Mouse (Mus musculus): ENCODE results near the gene Camkk2. TPM values are rescaled to one million over a fixed set of nuclear protein-coding genes. Genes with fewer than 3 reads are reported as not detected.

Gene Camkk2
- polyA plus RNA-seq, 1 experiment from 2014 or later = 73.4 TPM

DNA sequence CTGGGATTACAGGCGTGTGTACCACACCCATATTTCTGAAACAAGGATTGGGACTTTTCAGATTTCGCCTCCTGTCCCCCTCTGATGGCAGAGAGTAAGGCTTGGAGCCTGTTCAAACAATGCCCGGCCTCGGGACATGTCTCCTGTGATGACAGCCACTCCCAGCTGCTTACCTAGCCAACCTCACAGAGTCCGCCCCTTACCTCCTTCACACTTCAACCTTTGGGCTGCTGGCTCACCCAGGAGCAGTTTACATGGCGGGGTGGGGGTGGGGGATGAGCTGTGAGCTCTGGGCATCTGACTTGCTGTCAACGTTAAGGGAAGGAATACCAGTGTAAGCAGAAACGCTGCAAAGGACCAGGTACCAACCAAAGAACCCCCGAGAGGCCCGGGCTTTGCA lies 48.4 kb downstream of the Camkk2 start:
- H3K36me3 ChIP-seq = peaks cover 6% of the 10 kb centered on the region; the same call in 1 of the 2 replicates
- 88% methylated on average over 10 of the region's 10 CpGs for WGBS
- H3K4me3 ChIP-seq = no peak overlapping the region
- no peaks in the 10 kb centered on the region for H3K27me3 ChIP-seq
- H3K4me1 ChIP-seq (replicated peaks) = no peaks in the 10 kb centered on the region; the same call in none of the 2 replicates
- H3K9me3 ChIP-seq = no peaks in the 10 kb centered on the region
- H3K9ac ChIP-seq = no peak overlapping the region
- ATAC-seq (ENCODE audit: low FRiP score, low read depth) = no peak
- no peak overlapping the region for H3K4me2 ChIP-seq
- H3K27ac ChIP-seq (replicated peaks) = no peak overlapping the region

DNA sequence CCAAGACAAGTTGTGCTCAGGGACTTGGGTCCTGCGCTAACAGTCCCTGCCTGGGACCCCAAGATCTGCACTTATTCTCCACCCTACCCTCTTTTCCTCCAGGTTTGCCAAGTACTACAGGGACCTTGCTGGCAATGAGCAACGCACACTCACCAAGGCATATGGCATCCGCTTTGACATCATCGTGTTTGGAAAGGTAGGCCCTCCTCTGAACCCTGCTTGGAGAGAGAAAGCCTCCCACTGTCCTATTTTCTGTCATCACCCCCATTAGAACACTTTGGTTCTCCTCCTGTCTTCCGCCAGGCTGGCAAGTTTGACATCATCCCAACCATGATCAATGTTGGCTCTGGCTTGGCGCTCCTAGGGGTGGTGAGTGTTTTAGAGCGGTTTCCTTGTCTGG lies 52.1 kb downstream of the Camkk2 start:
- Histone ChIP-seq H3K36me3 (peaks cover 6% of the 10 kb centered on the region; the same call in 1 of the 2 replicates), H3K4me3 (no peak overlapping the region), H3K9ac (no peak overlapping the region), H3K27me3 (no peaks in the 10 kb centered on the region), H3K4me2 (no peak overlapping the region), H3K9me3 (no peaks in the 10 kb centered on the region), H3K27ac (replicated peaks) (no peak overlapping the region), H3K4me1 (replicated peaks) (no peaks in the 10 kb centered on the region; the same call in none of the 2 replicates)
- ATAC-seq (ENCODE audit: low FRiP score, low read depth) = no peak
- 94% methylated on average over 7 of the region's 7 CpGs for WGBS

DNA sequence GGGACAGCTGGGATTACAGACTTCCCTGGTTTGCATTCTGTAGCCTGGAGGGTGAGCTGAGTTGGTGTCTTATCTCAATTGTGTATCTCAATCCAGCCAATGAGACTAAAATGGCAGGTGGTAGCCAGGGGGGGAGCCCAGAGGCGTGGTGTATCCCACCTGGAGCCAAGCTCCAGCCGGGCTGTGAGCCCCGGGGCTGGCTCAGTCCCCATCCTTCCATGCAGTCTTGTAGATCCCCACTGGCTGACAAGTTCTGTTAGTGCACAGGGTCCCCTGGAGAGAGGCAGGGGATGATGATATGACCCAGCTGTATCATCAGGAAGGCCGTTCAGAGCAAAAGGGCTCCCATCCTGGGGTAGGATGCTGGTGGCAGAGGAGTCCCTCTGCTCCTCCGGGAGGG lies 52.6 kb downstream of the Camkk2 start:
- ATAC-seq (ENCODE audit: low FRiP score, low read depth) = no peak
- 72% methylated on average over 5 of the region's 5 CpGs for WGBS
- H3K4me2 ChIP-seq = no peak overlapping the region
- no peaks in the 10 kb centered on the region for H3K9me3 ChIP-seq
- H3K4me1 ChIP-seq (replicated peaks) = no peaks in the 10 kb centered on the region; the same call in none of the 2 replicates
- H3K9ac ChIP-seq = no peak overlapping the region
- H3K4me3 ChIP-seq = no peak overlapping the region
- no peaks in the 10 kb centered on the region for H3K27me3 ChIP-seq
- H3K27ac ChIP-seq (replicated peaks) = no peak overlapping the region
- peaks cover 6% of the 10 kb centered on the region; the same call in 1 of the 2 replicates for H3K36me3 ChIP-seq

DNA sequence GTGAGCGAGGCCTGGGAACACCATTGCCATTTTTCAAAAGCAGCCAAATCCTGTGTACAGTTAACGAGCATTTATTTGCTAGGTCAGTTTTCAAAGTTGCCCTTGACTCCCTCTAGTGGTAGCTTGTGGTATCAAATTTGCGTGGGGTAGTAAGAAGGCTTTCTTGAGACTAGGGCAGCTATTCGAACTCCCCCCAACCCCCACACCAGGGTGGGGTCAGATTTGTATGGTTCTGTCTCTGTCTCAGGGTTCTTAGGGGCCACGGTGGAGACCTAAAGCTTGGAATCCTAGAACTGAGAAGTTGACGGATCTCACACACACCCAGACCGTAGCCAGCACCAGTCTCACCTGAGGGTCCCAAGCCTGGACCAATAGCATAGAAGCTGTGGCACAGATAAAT lies 53.1 kb downstream of the Camkk2 start:
- Histone ChIP-seq H3K9me3 (no peaks in the 10 kb centered on the region), H3K27me3 (no peaks in the 10 kb centered on the region), H3K4me3 (no peak overlapping the region), H3K4me2 (0 out of 2 replicates have a peak overlapping the region, but pooled peaks have one; percentile 12), H3K36me3 (peaks cover 6% of the 10 kb centered on the region; the same call in 1 of the 2 replicates), H3K4me1 (replicated peaks) (no peaks in the 10 kb centered on the region; the same call in none of the 2 replicates), H3K27ac (replicated peaks) (no peak overlapping the region), H3K9ac (no peak overlapping the region)
- WGBS = 21% methylated on average over 7 of the region's 7 CpGs
- ATAC-seq (ENCODE audit: low FRiP score, low read depth) = peak; percentile 65; the same call in 1 of the 2 replicates

DNA sequence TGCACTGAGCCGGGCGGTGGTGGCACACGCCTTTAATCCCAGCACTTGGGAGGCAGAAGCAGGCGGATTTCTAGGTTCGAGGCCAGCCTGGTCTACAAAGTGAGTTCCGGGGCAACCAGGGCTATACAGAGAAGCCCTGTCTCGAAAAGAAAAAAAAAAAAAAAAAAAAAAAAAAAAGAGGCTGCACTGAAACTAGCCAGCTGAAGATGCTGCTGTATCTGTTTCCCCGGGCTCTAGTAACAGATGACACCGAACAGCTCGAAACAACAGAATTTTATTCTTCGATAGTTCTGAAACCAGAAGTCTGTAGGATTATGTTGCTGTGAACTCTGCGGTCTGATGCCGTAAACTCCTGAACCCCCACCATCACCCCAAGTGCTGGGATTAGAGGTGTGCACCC lies 53.8 kb downstream of the Camkk2 start:
- 90% methylated on average over 13 of the region's 13 CpGs for WGBS
- Histone ChIP-seq H3K36me3 (peaks cover 6% of the 10 kb centered on the region; the same call in 1 of the 2 replicates), H3K4me3 (no peak overlapping the region), H3K9me3 (no peaks in the 10 kb centered on the region), H3K4me2 (no peak overlapping the region), H3K27me3 (no peaks in the 10 kb centered on the region), H3K27ac (replicated peaks) (no peak overlapping the region), H3K4me1 (replicated peaks) (no peaks in the 10 kb centered on the region; the same call in none of the 2 replicates), H3K9ac (no peak overlapping the region)
- no peak for ATAC-seq (ENCODE audit: low FRiP score, low read depth)

DNA sequence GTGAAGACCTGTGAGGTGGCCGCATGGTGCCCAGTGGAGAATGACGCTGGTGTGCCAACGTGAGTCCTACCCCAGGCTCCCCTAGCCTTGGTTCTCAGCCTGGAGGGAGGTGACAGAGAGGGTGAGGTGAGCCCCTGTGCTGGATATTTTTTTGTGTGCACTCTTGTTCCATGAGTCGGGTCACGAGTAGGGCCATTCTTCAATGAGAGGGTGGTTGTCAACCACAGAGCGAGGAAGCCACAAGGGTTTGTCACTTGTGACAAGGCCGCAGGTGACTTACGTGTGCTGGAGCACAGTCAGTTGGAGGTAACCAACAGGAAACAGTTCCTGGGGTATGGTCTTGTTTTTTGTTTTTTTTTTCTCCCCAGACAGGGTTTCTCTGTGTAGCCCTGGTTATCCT lies 60.0 kb downstream of the Camkk2 start:
- H3K27me3 ChIP-seq = no peaks in the 10 kb centered on the region
- H3K4me1 ChIP-seq (replicated peaks) = no peaks in the 10 kb centered on the region
- no peak overlapping the region for H3K4me2 ChIP-seq
- 94% methylated on average over 8 of the region's 8 CpGs for WGBS
- H3K27ac ChIP-seq (replicated peaks) = no peak overlapping the region
- H3K9ac ChIP-seq = no peak overlapping the region
- H3K4me3 ChIP-seq = no peak overlapping the region
- ATAC-seq (ENCODE audit: low FRiP score, low read depth) = no peak
- H3K9me3 ChIP-seq = no peaks in the 10 kb centered on the region
- H3K36me3 ChIP-seq = no peaks in the 10 kb centered on the region; the same call in 1 of the 2 replicates

DNA sequence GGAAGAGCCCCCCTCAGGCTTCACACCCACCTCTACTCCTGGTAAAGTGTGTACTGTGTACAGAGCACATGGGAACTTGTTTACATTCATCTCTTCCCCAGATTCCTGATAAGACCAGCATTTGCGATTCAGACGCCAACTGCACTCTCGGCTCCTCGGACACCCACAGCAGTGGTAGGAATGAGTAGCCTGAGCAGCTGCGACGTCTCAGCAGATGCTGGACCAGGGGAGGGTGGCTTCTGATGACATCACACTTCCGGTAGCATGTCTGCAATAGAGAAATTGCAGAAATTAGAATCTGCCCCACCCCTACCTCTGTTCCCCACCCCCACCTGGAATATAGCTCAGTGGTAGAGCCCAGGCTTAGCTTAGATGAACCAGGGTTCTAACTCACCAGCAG lies 60.8 kb downstream of the Camkk2 start:
- Histone ChIP-seq H3K9me3 (no peaks in the 10 kb centered on the region), H3K27ac (replicated peaks) (no peak overlapping the region), H3K36me3 (no peaks in the 10 kb centered on the region; the same call in 1 of the 2 replicates), H3K4me1 (replicated peaks) (no peaks in the 10 kb centered on the region), H3K4me2 (no peak overlapping the region), H3K4me3 (no peak overlapping the region), H3K27me3 (no peaks in the 10 kb centered on the region), H3K9ac (no peak overlapping the region)
- ATAC-seq (ENCODE audit: low FRiP score, low read depth) = no peak
- 90% methylated on average over 7 of the region's 7 CpGs for WGBS

DNA sequence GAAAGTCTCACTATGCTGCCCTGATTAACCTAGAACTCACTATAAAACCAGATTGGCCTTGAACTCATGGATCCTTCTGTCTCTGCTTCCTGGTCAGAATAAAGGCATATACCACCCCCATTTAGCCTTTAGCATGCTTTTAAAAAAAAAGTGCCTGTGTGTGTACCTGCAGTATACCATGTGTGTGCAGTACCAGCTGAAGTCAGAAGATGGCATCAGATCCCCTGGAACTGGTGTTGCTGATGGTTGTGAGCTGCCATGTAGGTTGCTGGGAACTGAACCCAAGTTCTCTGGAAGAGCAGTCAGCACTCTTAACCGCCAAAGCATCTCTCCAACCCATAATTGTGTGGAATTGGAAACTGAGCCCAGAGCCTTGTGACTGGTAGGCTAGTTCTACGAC lies 62.4 kb downstream of the Camkk2 start:
- ATAC-seq (ENCODE audit: low FRiP score, low read depth) = no peak
- H3K9me3 ChIP-seq = no peaks in the 10 kb centered on the region

DNA sequence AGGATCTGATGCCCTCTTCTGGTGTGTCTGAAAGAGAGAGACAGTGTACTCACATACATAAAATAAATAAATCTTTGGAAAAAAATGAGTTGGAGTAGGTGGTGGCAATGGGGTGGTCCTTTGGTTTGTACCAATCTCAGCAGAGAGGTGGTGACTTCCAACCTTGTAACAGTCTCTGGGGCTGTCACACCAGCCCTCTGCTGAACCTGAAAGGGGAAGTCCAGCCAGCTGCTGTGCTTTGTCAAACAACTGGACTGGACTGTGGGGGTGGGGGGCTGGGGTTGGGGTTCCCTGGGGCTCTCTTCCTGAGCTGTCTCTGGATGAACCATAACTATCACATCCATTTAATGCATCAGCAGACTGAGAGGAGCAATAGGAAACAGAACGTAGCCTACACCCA lies 63.5 kb downstream of the Camkk2 start:
- H3K4me2 ChIP-seq = no peak overlapping the region
- H3K36me3 ChIP-seq = no peaks in the 10 kb centered on the region; the same call in 1 of the 2 replicates
- no peak overlapping the region for H3K4me3 ChIP-seq
- H3K27ac ChIP-seq (replicated peaks) = no peak overlapping the region
- 86% methylated on average over 1 of the region's 1 CpGs for WGBS
- H3K4me1 ChIP-seq (replicated peaks) = no peaks in the 10 kb centered on the region
- H3K9ac ChIP-seq = no peak overlapping the region
- H3K27me3 ChIP-seq = no peaks in the 10 kb centered on the region
- no peak for ATAC-seq (ENCODE audit: low FRiP score, low read depth)
- H3K9me3 ChIP-seq = no peaks in the 10 kb centered on the region

More for the DNA sequence above, 62.4 kb downstream of the Camkk2 start:
- Histone ChIP-seq H3K27me3 (no peaks in the 10 kb centered on the region), H3K27ac (replicated peaks) (no peak overlapping the region), H3K36me3 (no peaks in the 10 kb centered on the region; the same call in 1 of the 2 replicates), H3K4me1 (replicated peaks) (no peaks in the 10 kb centered on the region), H3K4me3 (no peak overlapping the region), H3K4me2 (no peak overlapping the region), H3K9ac (no peak overlapping the region)
- 92% methylated on average over 2 of the region's 2 CpGs for WGBS

DNA sequence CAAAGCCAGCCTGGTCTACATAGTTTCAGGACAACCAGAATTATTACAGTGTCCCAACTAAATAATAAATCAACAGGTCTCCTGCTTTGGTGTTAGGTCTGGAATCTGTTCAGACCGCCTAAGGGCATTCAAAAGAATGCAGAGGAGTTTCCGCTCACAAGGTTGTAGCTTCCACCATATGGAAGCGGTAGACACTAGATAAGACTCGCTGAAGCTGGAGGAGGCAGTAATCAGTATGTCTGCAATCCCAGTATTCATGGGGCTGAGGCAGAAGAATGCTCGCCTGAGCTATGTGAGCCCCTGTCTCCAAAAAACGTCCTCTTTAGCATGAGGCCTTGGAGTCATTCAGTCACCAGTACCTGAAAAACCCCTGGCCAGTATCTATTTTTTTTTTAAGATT lies 70.4 kb downstream of the Camkk2 start:
- H3K9me3 ChIP-seq = no peaks in the 10 kb centered on the region
- H3K4me3 ChIP-seq = no peak overlapping the region
- 91% methylated on average over 6 of the region's 6 CpGs for WGBS
- H3K27me3 ChIP-seq = no peaks in the 10 kb centered on the region
- H3K36me3 ChIP-seq = no peaks in the 10 kb centered on the region
- H3K9ac ChIP-seq = no peak overlapping the region
- peaks cover 13% of the 10 kb centered on the region for H3K4me1 ChIP-seq (replicated peaks)
- no peak for ATAC-seq (ENCODE audit: low FRiP score, low read depth)
- H3K4me2 ChIP-seq = no peak overlapping the region
- no peak overlapping the region for H3K27ac ChIP-seq (replicated peaks)

DNA sequence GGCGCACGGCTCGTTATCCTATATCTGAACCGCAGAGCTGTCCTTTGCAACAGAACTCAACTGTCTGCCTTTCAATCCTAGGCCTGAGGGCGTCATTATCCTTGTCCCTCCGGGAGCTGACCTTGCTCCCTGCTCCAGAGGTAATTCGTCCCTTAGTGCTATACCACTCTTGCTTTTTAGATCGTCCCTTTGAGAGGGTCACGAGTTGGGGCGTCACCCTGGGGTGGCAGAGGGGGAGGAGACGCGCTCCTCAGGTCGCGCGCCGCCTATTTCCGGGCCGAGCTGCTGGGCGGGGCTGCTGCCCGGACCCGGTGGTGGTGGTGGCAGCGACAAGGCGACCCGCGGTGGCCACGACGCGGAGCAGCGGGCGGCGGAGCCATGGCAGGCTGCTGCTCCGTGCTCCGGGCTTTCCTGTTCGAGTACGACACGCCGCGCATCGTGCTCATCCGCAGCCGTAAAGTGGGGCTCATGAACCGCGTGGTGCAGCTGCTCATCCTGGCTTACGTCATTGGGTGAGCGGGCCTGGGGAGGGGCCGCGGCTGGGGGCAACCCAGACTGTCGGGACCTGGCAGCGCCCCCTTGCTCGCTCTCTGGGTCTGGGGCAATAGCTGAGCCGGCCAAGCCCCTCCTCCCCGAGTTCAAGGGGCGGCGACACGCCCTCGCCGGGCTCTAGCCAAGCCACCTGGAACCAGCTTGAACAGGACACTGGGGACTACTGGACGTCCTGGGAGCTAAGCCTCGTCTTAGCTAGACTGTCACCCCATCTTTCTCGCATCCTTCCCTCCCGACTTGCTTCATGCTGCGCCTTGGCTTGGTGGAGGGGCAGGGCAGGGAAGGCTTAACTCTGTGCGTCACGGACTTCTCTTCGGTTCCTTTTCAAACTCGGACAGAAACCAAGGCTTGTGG lies 71.7 kb downstream of the Camkk2 start, which contains the start of gene P2rx4:
P2rx4 (plus strand) TSS at position 269 of the 906 bp plus-strand sequence.
- peak within 1 kb of the TSS; percentile 81 for H3K4me3 ChIP-seq
- no peaks in the 10 kb centered on the region for H3K36me3 ChIP-seq
- H3K4me2 ChIP-seq = peak within 1 kb of the TSS; percentile 82
- H3K27ac ChIP-seq (replicated peaks) = peak within 1 kb of the TSS; percentile 88
- no peaks in the 10 kb centered on the region for H3K27me3 ChIP-seq
- under 1% methylated on average over 65 of the region's 66 CpGs for WGBS
- H3K4me1 ChIP-seq (replicated peaks) = peaks cover 13% of the 10 kb centered on the region
- no peaks in the 10 kb centered on the region for H3K9me3 ChIP-seq
- H3K9ac ChIP-seq = peak within 1 kb of the TSS; percentile 83
- ATAC-seq (ENCODE audit: low FRiP score, low read depth) = peak; percentile 90

DNA sequence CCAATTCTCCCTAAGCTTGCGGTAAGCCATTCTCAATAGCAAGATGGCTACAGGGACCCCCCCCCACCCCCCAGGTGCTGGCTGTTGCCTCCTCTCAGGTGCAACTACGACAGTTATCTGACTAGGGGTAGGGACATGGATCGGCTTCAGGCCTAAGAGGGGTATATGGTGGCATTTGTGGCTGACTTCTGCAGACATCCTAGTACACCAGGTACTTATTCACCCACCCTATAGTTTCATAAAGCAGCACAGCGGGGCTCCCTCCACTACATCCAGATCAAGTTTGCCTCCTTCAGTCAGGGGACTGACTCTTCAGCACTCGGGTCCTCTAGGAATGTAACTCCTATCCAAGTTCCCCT lies 72.3 kb downstream of the Camkk2 start:
- Histone ChIP-seq H3K9ac (peak overlapping the region; percentile 83), H3K4me3 (peak overlapping the region; percentile 81), H3K36me3 (no peaks in the 10 kb centered on the region), H3K4me1 (replicated peaks) (peaks cover 13% of the 10 kb centered on the region), H3K27ac (replicated peaks) (peak overlapping the region; percentile 88), H3K27me3 (no peaks in the 10 kb centered on the region), H3K4me2 (peak overlapping the region; percentile 82), H3K9me3 (no peaks in the 10 kb centered on the region)
- 36% methylated on average over 5 of the region's 5 CpGs for WGBS
- ATAC-seq (ENCODE audit: low FRiP score, low read depth) = peak; percentile 28; the same call in 1 of the 2 replicates

Data from hindbrain, embryonic 15.5 days (tissue).